13 mouse cellular contexts compared by ENCODE assay signal in the genomic region with DNA sequence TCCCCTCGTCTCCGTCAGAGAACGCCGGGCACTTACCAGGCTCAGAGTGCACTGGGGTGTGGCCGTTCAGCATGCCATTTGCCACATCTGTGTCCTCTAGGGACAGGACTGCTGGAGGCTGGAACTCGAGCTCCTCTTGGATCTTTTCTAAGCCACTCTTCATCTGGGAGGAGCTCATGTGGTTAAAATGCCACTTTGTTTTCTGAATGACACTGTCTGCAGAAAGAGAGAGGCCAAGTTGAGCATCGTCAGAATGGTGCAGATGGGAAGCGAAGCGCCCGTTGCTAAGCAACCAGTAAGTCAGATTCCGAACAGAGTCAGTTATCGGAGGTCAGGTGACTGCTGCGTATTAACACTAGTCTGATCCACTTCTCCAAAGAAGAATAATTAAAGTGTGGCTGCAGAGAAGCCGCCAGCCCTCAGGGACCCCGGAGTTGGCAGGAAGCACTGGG. TPM values are rescaled to one million over a fixed set of nuclear protein-coding genes. Genes with fewer than 3 reads are reported as not detected.
DNase-seq lines count a peak whose midpoint lies in the region; ATAC-seq and TF ChIP-seq lines count a peak whose summit lies in the region.
"Had no signal": no experiment of that assay in that cellular context is flagged by ENCODE, and none has a peak within 500 bp of the region (broad histone marks: within the 10 kb centered on the region; RNA-seq: fewer than 3 reads in every experiment).

No protein-coding gene starts in this region.

- no peaks in the 10 kb centered on the region for H3K27me3 ChIP-seq in testis, adult 2 months (ENCODE audit: control insufficient read depth, insufficient read depth, low read length)
- no peaks in the 10 kb centered on the region for H3K27me3 ChIP-seq in midbrain, postnatal 0 days (ENCODE audit: insufficient read depth, low read length)
- no peaks in the 10 kb centered on the region for H3K27me3 ChIP-seq in kidney, embryonic 16.5 days (ENCODE audit: insufficient read depth, low read length)
- H3K27me3 ChIP-seq: liver, embryonic 12.5 days; stomach, embryonic 15.5 days had no signal

- peak overlapping the region; percentile 36; the same call in 1 of the 2 replicates for H3K9ac ChIP-seq in midbrain, postnatal 0 days (replicated peaks; ENCODE audit: low read length, poor library complexity, severe bottlenecking)
- H3K9ac ChIP-seq in kidney, embryonic 16.5 days (replicated peaks; ENCODE audit: low read length) = no peak overlapping the region
- H3K9ac ChIP-seq: liver, embryonic 12.5 days; stomach, embryonic 15.5 days had no signal

- no peak for DNase-seq in testis, postnatal 14 days (ENCODE audit: low spot score)
- DNase-seq in layer of hippocampus, adult 8-10 months (ENCODE audit: low spot score in 2 of 2) = peak; percentile 66 to 79
- peak; percentile 93 for DNase-seq in midbrain, postnatal 0 days (ENCODE audit: low spot score)
- DNase-seq in adrenal gland, adult 8-10 months = no peak
- no peak for DNase-seq in lung, postnatal 14 days
- no peak for DNase-seq in kidney, adult 11 months
- DNase-seq: gastrocnemius, postnatal 10 days; kidney, adult 18-20 months had no signal

- H3K4me1 ChIP-seq in testis, adult 2 months (ENCODE audit: control insufficient read depth, insufficient read depth, low read length) = peaks cover 13% of the 10 kb centered on the region
- H3K4me1 ChIP-seq in midbrain, postnatal 0 days (ENCODE audit: insufficient read depth, low read length) = peaks cover 6% of the 10 kb centered on the region; the same call in 1 of the 2 replicates
- H3K4me1 ChIP-seq in kidney, embryonic 16.5 days (ENCODE audit: insufficient read depth, low read length) = no peaks in the 10 kb centered on the region
- H3K4me1 ChIP-seq: liver, embryonic 12.5 days; stomach, embryonic 15.5 days had no signal

- 0 out of 2 replicates have a peak overlapping the region, but pooled peaks have one; percentile 41 for H3K27ac ChIP-seq in testis, adult 2 months (ENCODE audit: control insufficient read depth, insufficient read depth, low read depth, low read length)
- H3K27ac ChIP-seq in midbrain, postnatal 0 days (ENCODE audit: low read depth, low read length) = peak overlapping the region; percentile 80
- no peak overlapping the region for H3K27ac ChIP-seq in kidney, embryonic 16.5 days (ENCODE audit: low read length)
- H3K27ac ChIP-seq: liver, embryonic 12.5 days; stomach, embryonic 15.5 days had no signal

- H3K4me3 ChIP-seq in testis, adult 2 months (ENCODE audit: control insufficient read depth, low read depth, low read length) = peak overlapping the region; percentile 82
- peak overlapping the region; percentile 27 for H3K4me3 ChIP-seq in midbrain, postnatal 0 days (ENCODE audit: low read depth, low read length)
- no peak overlapping the region for H3K4me3 ChIP-seq in kidney, embryonic 16.5 days (ENCODE audit: low read length)
- H3K4me3 ChIP-seq: liver, embryonic 12.5 days; stomach, embryonic 15.5 days had no signal

- peak; percentile 88 for ATAC-seq in midbrain, postnatal 0 days (ENCODE audit: low FRiP score)
- ATAC-seq in kidney, embryonic 16.5 days (ENCODE audit: low FRiP score, low TSS enrichment) = no peak
- ATAC-seq: CD4-positive, CD25-positive, alpha-beta regulatory T cell, adult 4 months; liver, embryonic 12.5 days had no signal

- no peak for TF ChIP-seq POLR2A in testis, adult 2 months (IDR thresholded peaks at IDR 0.05; ENCODE audit: control insufficient read depth, low read depth, low read length)

- TF ChIP-seq CTCF in testis, adult 2 months (IDR thresholded peaks at IDR 0.05; ENCODE audit: control insufficient read depth, insufficient read depth, insufficient replicate concordance, low read depth, low read length) = no peak
- no peak; the same call in 1 of the 2 replicates for TF ChIP-seq CTCF in midbrain, postnatal 0 days (IDR thresholded peaks at IDR 0.05)

- no peaks in the 10 kb centered on the region for H3K9me3 ChIP-seq in midbrain, postnatal 0 days (ENCODE audit: low read length)
- no peaks in the 10 kb centered on the region for H3K9me3 ChIP-seq in kidney, embryonic 16.5 days (ENCODE audit: low read length)
- H3K9me3 ChIP-seq: liver, embryonic 12.5 days; stomach, embryonic 15.5 days had no signal

- 16% methylated on average over 15 of the region's 15 CpGs for WGBS in midbrain, postnatal 0 days
- WGBS in kidney, embryonic 16.5 days = 54% methylated on average over 15 of the region's 15 CpGs

- no peaks in the 10 kb centered on the region for H3K36me3 ChIP-seq in testis, adult 2 months (ENCODE audit: control insufficient read depth, insufficient read depth, low read length)
- peaks cover 31% of the 10 kb centered on the region for H3K36me3 ChIP-seq in midbrain, postnatal 0 days (ENCODE audit: insufficient read depth, low read length)
- peaks cover 14% of the 10 kb centered on the region for H3K36me3 ChIP-seq in kidney, embryonic 16.5 days (ENCODE audit: insufficient read depth, low read length)

- H3K4me2 ChIP-seq in midbrain, postnatal 0 days (ENCODE audit: low read depth, low read length, poor library complexity, severe bottlenecking) = peak overlapping the region; percentile 54
- no peak overlapping the region for H3K4me2 ChIP-seq in kidney, embryonic 16.5 days (replicated peaks; ENCODE audit: low read depth, low read length)
- H3K4me2 ChIP-seq: liver, embryonic 12.5 days; stomach, embryonic 15.5 days had no signal

RNA-seq across cellular contexts. Expression of a gene that starts 15.1 kb away (rescaled TPM):
- 9.7 and 11.0 TPM in 2 replicates for polyA plus RNA-seq in testis, adult 2 months (2012; rRNA removed)
- 10 to 100 TPM; 22.7 to 34.7 (median 29.1) TPM for total RNA-seq in layer of hippocampus, adult 8-10 months (2022)
- 26.9 and 34.3 TPM in 2 replicates for total RNA-seq in midbrain, postnatal 0 days (2014; rRNA removed)
- 30.5 and 34.4 TPM in 2 replicates for polyA plus RNA-seq in midbrain, postnatal 0 days (2015; fragmentation: Nextera tagmentation; extraction: Ambion mirVana)
- total RNA-seq in adrenal gland, adult 8-10 months (2022) = 1 to 10 TPM; 6.4 to 8.3 (median 7.2) TPM
- polyA plus RNA-seq in kidney, embryonic 16.5 days (2015; fragmentation: Nextera tagmentation; extraction: Ambion mirVana) = 8.5 and 9.0 TPM in 2 replicates

RNA-seq across cellular contexts. Expression of a gene that starts 19.9 kb away (rescaled TPM):
- polyA plus RNA-seq in testis, adult 2 months (2012; rRNA removed) = 10.1 and 11.6 TPM in 2 replicates
- total RNA-seq in layer of hippocampus, adult 8-10 months (2022) = 10 to 100 TPM; 64.8 to 73.8 (median 69.7) TPM
- total RNA-seq in midbrain, postnatal 0 days (2014; rRNA removed) = 51.4 and 59.6 TPM in 2 replicates
- 204 and 218 TPM in 2 replicates for polyA plus RNA-seq in midbrain, postnatal 0 days (2015; fragmentation: Nextera tagmentation; extraction: Ambion mirVana)
- total RNA-seq in adrenal gland, adult 8-10 months (2022) = 10 to 100 TPM; 32.9 to 48.3 (median 40.6) TPM
- 107 and 114 TPM in 2 replicates for polyA plus RNA-seq in kidney, embryonic 16.5 days (2015; fragmentation: Nextera tagmentation; extraction: Ambion mirVana)

RNA-seq across cellular contexts. Expression of a gene that starts 28.7 kb away (rescaled TPM):
- 58.4 and 61.9 TPM in 2 replicates for polyA plus RNA-seq in testis, adult 2 months (2012; rRNA removed)
- 100 to 1,000 TPM in 3 of 4 experiments, 10 to 100 TPM in 1; 96.7 to 159 (median 122) TPM for total RNA-seq in layer of hippocampus, adult 8-10 months (2022)
- 71.4 and 112 TPM in 2 replicates for total RNA-seq in midbrain, postnatal 0 days (2014; rRNA removed)
- polyA plus RNA-seq in midbrain, postnatal 0 days (2015; fragmentation: Nextera tagmentation; extraction: Ambion mirVana) = 42.1 and 50.7 TPM in 2 replicates
- total RNA-seq in adrenal gland, adult 8-10 months (2022) = 100 to 1,000 TPM in 2 of 4 experiments, 10 to 100 TPM in 2; 57.2 to 146 (median 91.1) TPM
- 46.1 and 57.5 TPM in 2 replicates for polyA plus RNA-seq in kidney, embryonic 16.5 days (2015; fragmentation: Nextera tagmentation; extraction: Ambion mirVana)

RNA-seq across cellular contexts. Expression of a gene that starts 47.7 kb away (rescaled TPM):
- 0.42 and 0.96 TPM in 2 replicates for polyA plus RNA-seq in testis, adult 2 months (2012; rRNA removed)
- 10 to 100 TPM; 17.8 to 20.5 (median 18.4) TPM for total RNA-seq in layer of hippocampus, adult 8-10 months (2022)
- total RNA-seq in midbrain, postnatal 0 days (2014; rRNA removed) = 0.05 and 0.82 TPM in 2 replicates
- polyA plus RNA-seq in midbrain, postnatal 0 days (2015; fragmentation: Nextera tagmentation; extraction: Ambion mirVana) = 0.26 and 0.36 TPM in 2 replicates
- total RNA-seq in adrenal gland, adult 8-10 months (2022) = 1 to 10 TPM in 2 of 4 experiments, under 1 TPM in 2; 0.58 to 2.2 (median 1.2) TPM
- polyA plus RNA-seq in kidney, embryonic 16.5 days (2015; fragmentation: Nextera tagmentation; extraction: Ambion mirVana) = 0.04 and 0.40 TPM in 2 replicates

RNA-seq across cellular contexts. Expression of a gene that starts 48.3 kb away (rescaled TPM):
- 136 and 145 TPM in 2 replicates for polyA plus RNA-seq in testis, adult 2 months (2012; rRNA removed)
- 1 to 10 TPM in 3 of 4 experiments, under 1 TPM in 1; 0.80 to 4.4 (median 3.2) TPM for total RNA-seq in layer of hippocampus, adult 8-10 months (2022)
- not detected in 2 replicates for total RNA-seq in midbrain, postnatal 0 days (2014; rRNA removed)
- polyA plus RNA-seq in midbrain, postnatal 0 days (2015; fragmentation: Nextera tagmentation; extraction: Ambion mirVana) = 0.28 TPM in 1 of 2 replicates, not detected in the other
- under 1 TPM in 1 of 4 experiments, not detected in 3; 0.75 TPM for total RNA-seq in adrenal gland, adult 8-10 months (2022)
- polyA plus RNA-seq in kidney, embryonic 16.5 days (2015; fragmentation: Nextera tagmentation; extraction: Ambion mirVana) = 0.25 TPM in 1 of 2 replicates, not detected in the other
- polyA plus RNA-seq: CD4-positive, CD25-positive, alpha-beta regulatory T cell, adult 4 months had no signal

Comparison
In these comparisons a context has a peak if more than half of its experiments do, and no peak if none do; other contexts are left out.
1. DNase-seq: peak in layer of hippocampus, adult 8-10 months (2 of 2) and midbrain, postnatal 0 days (single experiment); none in testis, postnatal 14 days (single experiment), adrenal gland, adult 8-10 months (single experiment), lung, postnatal 14 days (single experiment) and kidney, adult 11 months (single experiment).